Mouse (Mus musculus): Measurements from ENCODE around the gene Sult3a1. TPM values are rescaled to one million over a fixed set of nuclear protein-coding genes. Genes with fewer than 3 reads are reported as not detected.

Sult3a1 gene
- not detected in 2 replicates for polyA plus RNA-seq (2012; ENCODE audit: low replicate concordance)

DNA sequence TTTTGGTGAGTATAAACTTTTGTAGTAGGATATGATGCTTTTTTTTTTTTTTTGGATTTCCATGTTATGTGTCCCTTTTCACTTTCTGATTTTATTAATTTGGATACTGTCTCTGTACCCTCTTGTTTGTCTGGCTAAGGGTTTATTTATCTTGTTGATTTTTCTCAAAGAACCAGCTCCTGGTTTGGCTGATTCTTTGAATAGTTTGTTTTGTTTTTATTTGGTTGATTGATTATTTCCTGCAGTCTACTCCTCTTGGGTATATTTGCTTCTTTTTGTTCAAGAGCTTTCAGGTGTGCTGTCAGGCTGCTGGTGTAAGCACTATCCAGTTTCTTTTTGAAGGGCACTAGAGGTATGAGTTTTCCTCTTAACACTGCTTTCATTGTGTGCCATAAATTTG, at the start of gene Sult3a1:
Gene Sult3a1, plus strand, starts transcription at position 301 of the 400 bp plus-strand sequence.

GRCm38 (mm10) chr10:33904530-33905481, 47.3 kb downstream of the Sult3a1 start, which contains the start of gene Rsph4a:
TSS of gene Rsph4a (plus strand) at chr10:33905111.

Other genes with a start within 250 kb of the Sult3a1 start
- not detected in 2 replicates for gene Clvs2, start 233.0 kb upstream of the Sult3a1 start, polyA plus RNA-seq (2012; ENCODE audit: low replicate concordance)
- not detected in 2 replicates for gene Sult3a2, start 71.0 kb upstream of the Sult3a1 start, polyA plus RNA-seq (2012; ENCODE audit: low replicate concordance)
- gene Rsph4a, start 47.4 kb downstream of the Sult3a1 start, polyA plus RNA-seq (2012; ENCODE audit: low replicate concordance): not detected in 2 replicates
- gene Zup1, start 93.5 kb downstream of the Sult3a1 start, polyA plus RNA-seq (2012; ENCODE audit: low replicate concordance): 5.4 and 8.7 TPM in 2 replicates
- 49.3 and 90.3 TPM in 2 replicates for gene Rwdd1, start 161.9 kb downstream of the Sult3a1 start, polyA plus RNA-seq (2012; ENCODE audit: low replicate concordance)
- not detected in 2 replicates for gene Trappc3l, start 179.9 kb downstream of the Sult3a1 start, polyA plus RNA-seq (2012; ENCODE audit: low replicate concordance)
- gene Calhm4, start 186.6 kb downstream of the Sult3a1 start, polyA plus RNA-seq (2012; ENCODE audit: low replicate concordance): not detected in 2 replicates
- not detected in 2 replicates for gene Calhm5, start 238.8 kb downstream of the Sult3a1 start, polyA plus RNA-seq (2012; ENCODE audit: low replicate concordance)